Mouse (Mus musculus) C2C12 (cell line): ENCODE measurements around the gene Phlpp1.

ENCODE experiments used
- CEBPB ChIP-seq: IDR thresholded peaks from one replicate; pipeline ENCODE4 v1.6.1; 2011; ENCODE audit warnings: low read depth, mild to moderate bottlenecking, control low read depth, moderate library complexity
- CTCF ChIP-seq: IDR thresholded peaks from one replicate; pipeline ENCODE4 v1.5.1; 2011; ENCODE audit not compliant: control insufficient read depth, insufficient read depth, insufficient read length
- MAX ChIP-seq: IDR thresholded peaks from one replicate; pipeline ENCODE4 v1.6.1; 2011; ENCODE audit warnings: mild to moderate bottlenecking, control low read depth
- MYOG ChIP-seq: IDR thresholded peaks from one replicate; pipeline ENCODE4 v1.6.1; 2011; ENCODE audit not compliant: control insufficient read depth, insufficient read length; ENCODE audit errors: extremely low read depth
- USF1 ChIP-seq: IDR thresholded peaks from one replicate; pipeline ENCODE4 v1.6.1; 2011; ENCODE audit warnings: low read depth, mild to moderate bottlenecking, control low read depth, moderate library complexity

GRCm38 (mm10) chr1:106269337-106269736 is 97.8 kb downstream of the Phlpp1 start:
- TF ChIP-seq CTCF (no peak), CEBPB (no peak), USF1 (no peak), MYOG (no peak), MAX (no peak)
